Mouse (Mus musculus) olfactory bulb, adult 2 months (tissue): ENCODE results near the gene Adgrb2.

Experiments used
- CTCF ChIP-seq: fragments of 200-500 bp; IDR thresholded peaks from 2 replicates; pipeline ENCODE4 v1.5.1; 2012; ENCODE audit warnings: low read depth, mild to moderate bottlenecking, low read length, moderate library complexity; ENCODE audit not compliant: insufficient read depth
- POLR2A ChIP-seq: fragments of 200-500 bp; IDR thresholded peaks from 2 replicates; pipeline ENCODE4 v1.6.1; 2012; ENCODE audit warnings: mild to moderate bottlenecking, low read depth, low read length, moderate library complexity; ENCODE audit not compliant: insufficient read depth

DNA sequence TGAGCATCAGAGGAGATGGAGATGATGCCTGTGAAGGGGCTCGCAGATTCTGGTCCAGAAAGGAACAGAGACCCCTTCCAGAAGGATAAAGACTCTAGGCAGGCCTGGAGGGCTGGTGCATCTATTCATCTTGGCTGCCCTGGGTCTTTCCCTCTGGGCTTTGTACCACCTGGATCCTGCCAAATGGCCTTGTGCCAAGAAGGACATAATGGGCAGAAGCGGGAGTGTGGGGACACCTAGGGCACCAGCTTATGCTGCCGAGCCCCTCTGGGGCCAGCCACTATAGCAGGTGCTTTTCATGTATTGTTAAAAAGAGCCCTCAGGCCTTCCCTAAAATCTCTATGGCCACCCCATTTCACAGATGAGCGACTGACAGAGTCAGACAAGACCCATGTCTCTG is 6.4 kb upstream of the Adgrb2 start:
- no peak for TF ChIP-seq POLR2A
- no peak for TF ChIP-seq CTCF
